Mouse (Mus musculus): ENCODE results near the gene Usp25. TPM values are rescaled to one million over a fixed set of nuclear protein-coding genes. Genes with fewer than 3 reads are reported as not detected.

Usp25 gene
- polyA plus RNA-seq, 1 experiment from 2014 or later = 4.1 TPM

- Histone ChIP-seq H3K4me2 (ENCODE audit: low read depth, low read length) (no peak overlapping the region), H3K9me3 (ENCODE audit: control insufficient read depth, low read length) (no peaks in the 10 kb centered on the region), H3K27ac (ENCODE audit: low read length) (no peak overlapping the region), H3K9ac (ENCODE audit: low read depth, low read length) (no peak overlapping the region), H3K4me3 (ENCODE audit: low read length) (no peak overlapping the region), H3K4me1 (ENCODE audit: control insufficient read depth, insufficient read depth, low read length) (no peaks in the 10 kb centered on the region), H3K27me3 (replicated peaks; ENCODE audit: control insufficient read depth, insufficient read depth, low read length) (no peaks in the 10 kb centered on the region), H3K36me3 (ENCODE audit: control insufficient read depth, insufficient read depth, low read length) (no peaks in the 10 kb centered on the region)
- ATAC-seq = no peak
- WGBS = 61% methylated on average over 4 of the region's 4 CpGs
Observed at GRCm38 (mm10) chr16:77150884-77151283, 137.4 kb downstream of the Usp25 start.

- no peak for ATAC-seq
- H3K36me3 ChIP-seq (ENCODE audit: control insufficient read depth, insufficient read depth, low read length) = no peaks in the 10 kb centered on the region
- H3K9ac ChIP-seq (ENCODE audit: low read depth, low read length) = no peak overlapping the region
- WGBS = 83% methylated on average over 1 of the region's 1 CpGs
- H3K27me3 ChIP-seq (replicated peaks; ENCODE audit: control insufficient read depth, insufficient read depth, low read length) = no peaks in the 10 kb centered on the region
- H3K9me3 ChIP-seq (ENCODE audit: control insufficient read depth, low read length) = no peaks in the 10 kb centered on the region
- no peaks in the 10 kb centered on the region for H3K4me1 ChIP-seq (ENCODE audit: control insufficient read depth, insufficient read depth, low read length)
- H3K27ac ChIP-seq (ENCODE audit: low read length) = no peak overlapping the region
- H3K4me2 ChIP-seq (ENCODE audit: low read depth, low read length) = no peak overlapping the region
- H3K4me3 ChIP-seq (ENCODE audit: low read length) = no peak overlapping the region
Observed at GRCm38 (mm10) chr16:77152288-77152687, 138.8 kb downstream of the Usp25 start.

DNA sequence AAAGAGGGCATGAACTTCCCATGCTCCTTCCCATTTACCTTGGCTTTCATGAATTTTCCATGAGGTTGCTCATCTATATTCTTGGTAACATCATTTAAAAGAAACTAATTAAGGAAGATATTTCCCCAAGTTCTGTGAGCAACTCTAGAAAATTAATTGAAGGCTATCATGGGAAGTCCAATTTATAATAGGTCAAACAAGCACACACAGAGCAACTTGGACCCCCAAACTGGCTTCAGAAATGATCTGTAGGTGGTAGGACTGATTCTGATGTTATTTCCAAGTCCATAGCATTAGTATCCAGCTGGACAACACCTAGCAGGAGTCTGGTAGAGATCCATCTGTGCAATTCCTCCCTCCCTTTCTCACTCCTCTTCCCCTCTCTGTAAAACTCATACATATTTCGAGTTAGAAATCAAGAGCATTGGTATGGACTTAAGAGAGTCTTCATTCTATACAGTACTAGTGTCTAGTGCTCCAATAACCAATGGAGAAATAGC, 139.8 kb downstream of the Usp25 start:
- H3K4me1 ChIP-seq (ENCODE audit: control insufficient read depth, insufficient read depth, low read length) = no peaks in the 10 kb centered on the region
- no peak overlapping the region for H3K9ac ChIP-seq (ENCODE audit: low read depth, low read length)
- H3K4me2 ChIP-seq (ENCODE audit: low read depth, low read length) = no peak overlapping the region
- no peak overlapping the region for H3K27ac ChIP-seq (ENCODE audit: low read length)
- no peak for ATAC-seq
- H3K4me3 ChIP-seq (ENCODE audit: low read length) = no peak overlapping the region
- no peaks in the 10 kb centered on the region for H3K9me3 ChIP-seq (ENCODE audit: control insufficient read depth, low read length)
- no peaks in the 10 kb centered on the region for H3K36me3 ChIP-seq (ENCODE audit: control insufficient read depth, insufficient read depth, low read length)
- WGBS = 75% methylated on average over 1 of the region's 1 CpGs
- H3K27me3 ChIP-seq (replicated peaks; ENCODE audit: control insufficient read depth, insufficient read depth, low read length) = no peaks in the 10 kb centered on the region

DNA sequence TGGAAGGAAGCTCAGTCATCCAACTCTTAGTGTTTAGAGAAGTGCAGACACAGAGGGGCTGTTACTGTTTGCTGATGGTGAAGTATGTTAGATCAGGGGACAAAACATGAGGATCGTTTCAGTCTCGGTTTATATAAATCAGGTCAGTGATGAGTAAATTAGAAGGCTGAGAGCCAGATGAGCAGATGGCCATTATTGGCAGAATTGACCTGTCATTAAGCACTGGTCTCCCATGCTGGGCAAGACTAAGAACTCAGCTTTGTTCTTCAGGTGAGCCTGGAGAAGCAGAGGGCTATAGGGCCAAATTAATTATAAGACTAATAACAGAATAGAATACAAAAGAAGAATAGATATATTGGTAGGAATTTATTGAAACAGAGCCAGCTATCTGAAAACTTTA, 140.3 kb downstream of the Usp25 start:
- H3K4me3 ChIP-seq (ENCODE audit: low read length) = no peak overlapping the region

GRCm38 (mm10) chr16:77154831-77155230, 141.3 kb downstream of the Usp25 start:
- no peak overlapping the region for H3K4me3 ChIP-seq (ENCODE audit: low read length)
- no peak overlapping the region for H3K4me2 ChIP-seq (ENCODE audit: low read depth, low read length)
- H3K9me3 ChIP-seq (ENCODE audit: control insufficient read depth, low read length) = no peaks in the 10 kb centered on the region
- 80% methylated on average over 1 of the region's 1 CpGs for WGBS
- H3K36me3 ChIP-seq (ENCODE audit: control insufficient read depth, insufficient read depth, low read length) = no peaks in the 10 kb centered on the region
- no peak for ATAC-seq
- no peaks in the 10 kb centered on the region for H3K27me3 ChIP-seq (replicated peaks; ENCODE audit: control insufficient read depth, insufficient read depth, low read length)
- H3K9ac ChIP-seq (ENCODE audit: low read depth, low read length) = no peak overlapping the region
- H3K4me1 ChIP-seq (ENCODE audit: control insufficient read depth, insufficient read depth, low read length) = no peaks in the 10 kb centered on the region
- H3K27ac ChIP-seq (ENCODE audit: low read length) = no peak overlapping the region

More for the DNA sequence above, 140.3 kb downstream of the Usp25 start:
- Histone ChIP-seq H3K36me3 (ENCODE audit: control insufficient read depth, insufficient read depth, low read length) (no peaks in the 10 kb centered on the region), H3K27me3 (replicated peaks; ENCODE audit: control insufficient read depth, insufficient read depth, low read length) (no peaks in the 10 kb centered on the region), H3K9me3 (ENCODE audit: control insufficient read depth, low read length) (no peaks in the 10 kb centered on the region), H3K9ac (ENCODE audit: low read depth, low read length) (no peak overlapping the region), H3K4me2 (ENCODE audit: low read depth, low read length) (no peak overlapping the region), H3K27ac (ENCODE audit: low read length) (no peak overlapping the region), H3K4me1 (ENCODE audit: control insufficient read depth, insufficient read depth, low read length) (no peaks in the 10 kb centered on the region)
- no peak for ATAC-seq
- 84% methylated on average over 2 of the region's 2 CpGs for WGBS
